Mouse (Mus musculus): ENCODE data around the gene Hspg2.
A peak's percentile ranks its signal among the peaks of the same experiment; 100 is the strongest.

The Hspg2 gene

GRCm38 (mm10) chr4:137481381-137482030 lies 12.9 kb downstream of the Hspg2 start:
- no peak for DNase-seq

- DNase-seq, result no peak
These were observed 15.3 kb downstream of the Hspg2 start for GRCm38 (mm10) chr4:137483871-137484270.

DNA sequence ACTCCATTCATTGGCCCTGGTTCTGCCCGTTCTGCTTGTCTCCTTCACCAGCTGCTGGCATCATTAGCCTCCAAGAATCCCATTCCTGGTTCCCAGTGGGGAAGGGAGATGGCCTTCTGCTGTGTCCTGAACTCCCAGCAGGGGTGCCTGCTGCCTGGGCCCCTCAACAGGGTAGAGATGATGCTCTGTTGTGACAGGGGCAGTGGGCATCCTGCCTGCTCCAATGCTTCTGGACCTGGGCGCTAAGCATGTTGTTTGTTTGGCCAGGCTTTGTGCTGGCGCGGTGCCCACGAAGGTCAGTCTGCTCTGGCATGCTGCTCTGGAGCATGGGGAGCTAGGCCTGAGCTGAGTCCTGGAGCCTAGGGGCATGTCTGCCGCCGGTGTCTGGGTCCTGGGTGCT lies 16.0 kb downstream of the Hspg2 start:
- peak; percentile 43 for DNase-seq

DNA sequence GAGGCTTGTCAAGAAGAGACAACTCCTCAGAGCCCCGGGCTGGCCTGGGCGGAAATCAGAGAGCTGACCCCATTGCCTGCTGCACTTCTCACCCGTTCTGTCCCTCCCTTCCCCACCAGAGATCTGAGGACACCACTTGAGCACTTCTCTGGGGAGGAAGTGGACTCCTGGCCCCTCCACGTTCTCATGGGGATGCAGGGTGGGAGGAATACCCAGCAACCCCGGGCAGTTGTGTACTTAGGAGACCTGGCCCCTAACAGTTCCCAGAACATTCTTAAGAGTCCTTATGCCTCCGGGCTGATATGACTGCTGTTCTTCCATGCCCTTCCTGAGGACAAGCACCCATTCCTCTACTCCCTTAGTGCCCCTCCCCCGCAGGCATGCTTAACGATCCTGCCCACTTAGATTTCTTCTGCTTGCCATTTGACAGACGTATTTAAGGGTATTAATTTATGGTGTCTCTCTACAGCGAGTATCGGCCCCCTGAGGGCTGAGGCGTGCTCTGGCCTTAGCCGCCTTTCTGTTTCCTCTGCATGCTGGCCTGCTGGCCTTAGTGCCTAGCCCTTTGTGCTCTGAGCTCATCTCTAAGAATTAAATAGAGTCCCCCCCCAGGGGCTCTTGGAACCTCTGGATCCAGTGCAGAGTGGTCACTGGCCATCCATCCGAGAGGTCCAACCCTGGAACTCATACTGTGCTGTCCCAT lies 16.8 kb downstream of the Hspg2 start:
- DNase-seq, result no peak

DNA sequence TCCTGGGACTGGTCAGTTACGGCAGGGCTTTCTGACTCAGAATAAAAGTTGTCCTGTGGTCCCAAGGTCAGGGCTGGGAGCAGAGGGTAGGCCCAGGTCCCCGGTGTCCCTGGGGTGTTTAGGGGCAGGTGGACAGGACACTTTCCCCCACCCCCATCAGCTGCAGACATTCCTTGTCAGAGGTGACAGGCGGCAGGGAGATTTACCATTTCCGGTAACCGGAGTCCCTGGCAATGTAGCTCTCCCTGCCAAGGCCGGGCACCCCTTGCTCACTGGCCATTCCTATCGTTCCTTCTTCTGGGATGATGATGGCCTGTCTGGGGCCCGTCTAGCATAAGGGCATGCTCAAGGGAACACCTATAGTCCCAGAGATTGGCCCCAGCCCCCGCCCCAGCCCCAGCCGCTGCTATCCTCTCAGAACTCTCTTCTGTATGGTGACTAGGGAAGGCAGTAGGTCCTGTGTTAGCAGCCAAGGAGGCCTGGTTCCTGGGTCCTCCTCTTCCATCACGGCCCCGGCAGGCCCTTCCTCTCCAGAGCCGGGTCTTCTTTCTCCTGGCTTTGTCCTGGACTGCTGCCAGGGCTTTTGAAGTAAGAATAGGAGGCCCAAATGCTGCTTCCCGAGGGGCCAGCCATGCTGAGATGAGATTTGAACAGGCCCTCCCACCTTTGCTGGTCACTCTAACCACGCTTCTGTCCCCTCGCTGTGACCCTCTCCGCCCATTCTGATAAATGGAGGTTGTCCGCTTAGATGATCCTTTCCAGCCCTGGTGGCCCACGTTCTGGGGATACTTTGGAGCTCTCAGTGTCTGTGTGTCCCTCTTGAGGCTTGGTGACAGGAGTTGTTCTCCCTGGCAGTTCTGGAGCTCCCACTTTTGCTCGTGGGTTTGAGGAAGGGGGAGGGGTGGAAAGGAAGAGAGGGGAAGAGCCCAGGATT lies 17.8 kb downstream of the Hspg2 start:
- DNase-seq, result no peak

GRCm38 (mm10) chr4:137487286-137488000 lies 18.9 kb downstream of the Hspg2 start:
- DNase-seq, result no peak

GRCm38 (mm10) chr4:137488038-137488437 lies 19.5 kb downstream of the Hspg2 start:
- no peak for DNase-seq

DNA sequence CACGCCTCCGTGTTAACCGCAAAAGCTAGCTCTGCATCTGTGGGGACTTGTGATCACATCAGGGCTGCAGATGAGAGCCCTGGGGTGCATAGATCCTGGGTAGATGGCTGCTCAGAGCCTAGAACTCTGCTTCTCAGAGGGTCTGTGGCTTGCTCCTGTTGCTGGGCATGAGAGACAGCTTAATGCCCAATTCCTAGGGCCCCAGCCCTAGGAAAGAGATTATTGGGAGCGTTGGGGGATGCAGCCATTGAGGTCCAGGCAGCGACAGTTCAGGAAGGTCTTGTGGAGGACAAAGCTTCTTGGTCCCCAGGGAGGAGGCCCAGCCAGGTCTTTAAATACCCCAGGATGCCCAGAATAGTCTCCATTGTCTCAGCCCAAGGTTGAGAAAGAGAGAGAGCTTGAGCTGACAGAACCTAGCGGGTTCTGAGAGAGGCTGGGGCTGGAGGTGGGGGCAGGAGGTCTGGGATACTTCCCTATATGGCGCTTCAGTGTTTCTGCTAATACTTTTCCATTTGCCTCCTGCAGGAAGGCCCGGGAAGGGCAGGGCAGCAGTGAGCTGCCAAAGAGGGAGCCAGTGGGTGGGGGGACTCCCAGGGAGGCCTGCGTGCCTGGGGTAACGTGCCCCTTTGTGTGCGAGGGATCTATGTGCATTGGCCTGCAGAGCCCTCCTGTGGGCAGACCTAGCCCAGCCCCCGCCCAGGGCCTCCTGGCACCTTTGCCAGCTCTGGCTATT lies 20.2 kb downstream of the Hspg2 start:
- DNase-seq, result no peak

GRCm38 (mm10) chr4:137489996-137490395 lies 21.4 kb downstream of the Hspg2 start:
- no peak for DNase-seq

DNA sequence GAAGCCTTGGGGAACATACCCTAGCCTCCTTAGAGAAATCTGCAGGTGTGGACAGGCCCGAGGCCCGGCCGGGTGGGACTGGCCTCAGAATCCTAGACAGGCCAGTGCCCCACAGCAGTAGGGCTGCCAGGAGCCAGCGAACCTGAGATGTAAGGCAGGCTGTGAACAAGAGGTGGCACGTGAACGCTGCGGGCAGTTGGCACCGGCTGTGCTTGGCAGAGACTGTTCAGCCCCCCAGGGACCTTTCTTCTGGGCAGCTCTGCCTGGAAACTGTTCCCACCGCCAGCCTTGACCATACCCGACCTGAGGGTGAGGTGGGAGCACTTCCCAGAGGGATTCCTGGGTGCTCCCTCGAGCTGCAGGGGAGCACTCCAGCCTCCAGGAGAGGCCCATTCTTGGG lies 24.0 kb downstream of the Hspg2 start:
- no peak for DNase-seq

DNA sequence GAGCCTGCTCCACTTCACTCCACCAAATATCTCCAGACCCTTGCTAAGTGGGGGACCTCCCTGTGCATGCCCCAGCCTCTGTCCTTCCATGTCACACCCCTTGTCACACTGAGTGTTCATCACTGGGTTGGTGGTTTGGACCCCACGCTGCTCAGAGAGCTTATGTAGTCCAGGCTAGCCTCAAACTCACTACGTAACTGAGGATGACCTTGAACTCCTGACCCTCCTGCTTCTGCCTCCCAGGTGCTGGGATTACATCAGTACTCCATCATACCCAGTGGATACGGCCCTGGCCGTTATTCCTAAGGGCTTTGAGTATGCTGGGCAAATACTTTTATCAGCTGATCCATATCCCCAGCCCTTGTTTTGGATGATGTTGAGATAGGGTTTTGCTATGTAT lies 24.6 kb downstream of the Hspg2 start:
- no peak for DNase-seq

GRCm38 (mm10) chr4:137494751-137495500 lies 26.4 kb downstream of the Hspg2 start:
- peak; percentile 39 for DNase-seq

GRCm38 (mm10) chr4:137495501-137496100 lies 27.0 kb downstream of the Hspg2 start:
- DNase-seq, result no peak

- DNase-seq, result no peak
These were observed 28.8 kb downstream of the Hspg2 start for GRCm38 (mm10) chr4:137497367-137497766.

GRCm38 (mm10) chr4:137497892-137498722 lies 29.5 kb downstream of the Hspg2 start:
- no peak for DNase-seq

DNA sequence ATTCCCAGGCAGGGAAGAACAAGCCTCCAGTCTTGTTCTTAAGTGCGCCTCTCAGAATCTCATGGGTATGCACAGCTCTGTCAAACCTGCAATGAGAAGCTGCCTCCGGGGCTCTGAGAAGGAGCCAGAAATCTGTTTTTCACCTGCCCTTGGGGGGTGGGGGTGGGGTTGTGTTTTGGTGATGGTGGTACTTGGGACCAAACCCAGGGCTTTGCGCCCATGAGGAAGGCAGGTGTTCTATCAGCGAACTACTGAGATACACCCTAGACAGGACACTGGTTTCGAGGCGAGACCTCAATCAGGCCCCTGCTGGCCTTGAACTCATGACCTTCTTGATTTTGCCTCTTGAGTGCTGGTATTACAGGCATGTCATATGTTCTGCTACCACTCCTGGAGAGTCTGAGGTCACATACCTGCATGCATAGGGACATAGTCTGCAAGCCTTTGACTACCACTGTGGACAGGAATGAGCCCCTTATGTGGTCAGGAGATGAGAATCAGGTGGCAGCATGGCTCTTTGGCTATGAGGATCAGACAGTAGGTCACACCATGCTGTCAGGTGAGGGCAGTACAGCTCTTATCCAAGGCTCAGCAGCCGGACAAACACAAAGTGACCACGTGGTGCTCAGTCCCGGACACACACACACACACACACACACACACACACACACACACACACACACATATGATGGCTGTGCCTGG lies 30.5 kb downstream of the Hspg2 start:
- no peak for DNase-seq

GRCm38 (mm10) chr4:137500149-137500548 lies 31.6 kb downstream of the Hspg2 start:
- no peak for DNase-seq

- no peak for DNase-seq
These were observed 32.4 kb downstream of the Hspg2 start for GRCm38 (mm10) chr4:137500953-137501352.

GRCm38 (mm10) chr4:137502183-137502582 lies 33.6 kb downstream of the Hspg2 start:
- no peak for DNase-seq

All from right cerebral cortex, postnatal 4 days (tissue).